Mouse (Mus musculus): ENCODE data around the gene Thap8. TPM values are rescaled to one million over a fixed set of nuclear protein-coding genes. Genes with fewer than 3 reads are reported as not detected.

The Thap8 gene
- polyA plus RNA-seq, 1 experiment: 0.83 TPM

DNA sequence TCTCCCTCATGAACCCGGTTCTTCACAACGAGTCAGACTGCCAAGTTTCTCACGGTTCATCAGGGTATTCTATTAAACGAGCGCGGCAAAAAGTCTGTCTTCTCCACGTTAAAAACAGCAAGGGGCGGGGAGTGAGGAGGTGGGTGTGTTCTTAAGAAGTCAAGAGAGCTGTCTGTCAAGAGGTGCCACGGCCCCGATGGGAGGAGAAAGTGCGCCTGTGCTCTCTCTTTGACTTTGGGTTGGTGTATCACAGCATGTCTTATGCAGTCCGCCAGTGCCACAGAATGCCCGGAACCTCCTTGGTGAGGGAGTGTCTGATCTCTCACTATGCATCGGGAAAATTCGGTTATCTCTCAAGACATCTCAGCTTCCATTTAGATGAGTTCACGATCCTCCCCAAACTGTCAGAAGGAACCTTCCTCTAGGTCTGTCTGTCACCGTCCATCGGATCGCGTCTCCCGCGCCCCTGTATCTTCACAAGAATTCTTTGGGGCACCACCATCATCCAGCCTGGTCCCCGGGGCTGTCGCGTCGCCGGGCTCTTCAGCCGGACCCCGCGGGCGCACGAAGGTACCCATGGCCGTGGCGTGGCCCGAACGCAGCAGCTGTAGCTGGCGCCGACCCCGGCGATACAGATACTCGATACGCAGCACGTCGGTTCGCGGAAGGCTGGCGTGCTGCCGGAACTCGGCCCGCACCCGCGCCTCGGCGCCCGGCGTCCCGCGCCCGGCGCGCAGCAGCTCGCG lies 41.8 kb downstream of the Thap8 start, which contains the start of gene E130208F15Rik:
Gene E130208F15Rik, plus strand, starts transcription at position 202 of the 746 bp plus-strand sequence.
- Histone ChIP-seq H3K27ac (replicated peaks; ENCODE audit: low read depth, low read length) (peak within 1 kb of the TSS; percentile 82), H3K4me3 (ENCODE audit: insufficient read depth, low read depth, low read length) (peak within 1 kb of the TSS; percentile 73), H3K4me1 (ENCODE audit: control insufficient read depth, insufficient read depth, insufficient read length, low read length) (no peaks in the 10 kb centered on the region)

DNA sequence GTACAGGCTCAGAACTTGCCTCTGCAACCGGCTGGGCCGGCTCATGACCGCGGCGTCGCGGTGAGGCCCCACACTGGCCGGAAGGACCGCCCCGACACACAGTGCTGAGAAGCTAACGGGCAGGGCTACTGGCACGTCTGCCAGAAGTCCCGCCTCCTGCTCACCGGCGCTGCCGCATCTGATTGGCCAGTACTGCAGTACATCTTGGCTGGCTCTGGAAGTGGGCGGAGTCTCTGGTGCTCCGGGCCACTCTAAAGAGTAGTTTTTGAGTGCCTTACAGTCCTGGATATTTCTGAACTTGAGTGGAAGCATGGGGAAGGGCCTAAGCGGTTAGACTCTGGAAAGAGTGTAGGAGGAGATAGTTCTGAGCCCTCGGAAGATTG lies 42.4 kb downstream of the Thap8 start:
- H3K4me1 ChIP-seq (ENCODE audit: control insufficient read depth, insufficient read depth, insufficient read length, low read length): no peaks in the 10 kb centered on the region

DNA sequence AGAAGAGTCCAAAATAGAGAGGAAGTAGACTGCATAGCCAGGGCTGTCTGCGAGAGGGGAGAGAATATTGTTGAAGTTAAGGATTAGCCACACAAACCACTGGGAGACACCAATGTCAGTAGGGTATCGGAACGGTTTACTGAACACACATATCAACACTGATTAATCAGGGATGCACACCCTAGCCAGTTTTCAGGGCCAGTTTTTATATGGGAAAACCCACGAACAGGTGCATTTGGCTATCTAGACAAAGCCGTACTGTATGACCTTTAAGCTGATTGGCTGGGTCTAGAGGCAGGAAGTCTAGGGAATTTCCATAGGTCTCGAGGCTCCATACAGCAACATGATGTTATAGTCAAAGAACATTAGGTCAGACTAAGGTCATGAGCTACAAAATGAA lies 43.0 kb downstream of the Thap8 start:
- H3K27ac ChIP-seq (replicated peaks; ENCODE audit: low read depth, low read length): peak overlapping the region; percentile 82
- no peaks in the 10 kb centered on the region for H3K4me1 ChIP-seq (ENCODE audit: control insufficient read depth, insufficient read depth, insufficient read length, low read length)
- H3K4me3 ChIP-seq (ENCODE audit: insufficient read depth, low read depth, low read length): peak overlapping the region; percentile 63

More for the DNA sequence above, 42.4 kb downstream of the Thap8 start:
- Histone ChIP-seq H3K4me3 (ENCODE audit: insufficient read depth, low read depth, low read length) (peak overlapping the region; percentile 73), H3K27ac (replicated peaks; ENCODE audit: low read depth, low read length) (peak overlapping the region; percentile 82)

DNA sequence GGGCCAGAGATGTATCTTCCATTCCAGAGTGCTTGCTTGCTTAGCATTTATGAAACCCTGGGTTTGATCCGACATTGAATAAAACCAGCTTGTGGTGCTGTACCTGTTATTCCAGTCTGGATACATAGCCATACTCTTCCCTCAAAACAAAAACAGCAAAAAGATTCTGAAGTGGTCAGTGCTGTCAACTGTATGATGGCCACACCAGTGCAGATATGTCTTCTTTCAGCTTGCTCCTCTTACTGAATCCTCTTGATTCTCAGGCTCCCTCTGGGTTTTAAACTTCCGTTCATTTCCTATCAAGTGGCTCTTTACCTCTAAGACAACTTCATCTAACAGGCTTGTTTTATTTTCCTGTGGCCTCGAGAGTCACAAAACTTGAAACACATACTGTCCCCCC lies 43.9 kb downstream of the Thap8 start, which contains the start of gene Sdhaf1:
Gene Sdhaf1, minus strand, starts transcription at position 101 of the 400 bp plus-strand sequence.
- Histone ChIP-seq H3K4me1 (ENCODE audit: control insufficient read depth, insufficient read depth, insufficient read length, low read length) (no peaks in the 10 kb centered on the region), H3K27ac (replicated peaks; ENCODE audit: low read depth, low read length) (peak within 1 kb of the TSS; percentile 82), H3K4me3 (ENCODE audit: insufficient read depth, low read depth, low read length) (peak within 1 kb of the TSS; percentile 63)

DNA sequence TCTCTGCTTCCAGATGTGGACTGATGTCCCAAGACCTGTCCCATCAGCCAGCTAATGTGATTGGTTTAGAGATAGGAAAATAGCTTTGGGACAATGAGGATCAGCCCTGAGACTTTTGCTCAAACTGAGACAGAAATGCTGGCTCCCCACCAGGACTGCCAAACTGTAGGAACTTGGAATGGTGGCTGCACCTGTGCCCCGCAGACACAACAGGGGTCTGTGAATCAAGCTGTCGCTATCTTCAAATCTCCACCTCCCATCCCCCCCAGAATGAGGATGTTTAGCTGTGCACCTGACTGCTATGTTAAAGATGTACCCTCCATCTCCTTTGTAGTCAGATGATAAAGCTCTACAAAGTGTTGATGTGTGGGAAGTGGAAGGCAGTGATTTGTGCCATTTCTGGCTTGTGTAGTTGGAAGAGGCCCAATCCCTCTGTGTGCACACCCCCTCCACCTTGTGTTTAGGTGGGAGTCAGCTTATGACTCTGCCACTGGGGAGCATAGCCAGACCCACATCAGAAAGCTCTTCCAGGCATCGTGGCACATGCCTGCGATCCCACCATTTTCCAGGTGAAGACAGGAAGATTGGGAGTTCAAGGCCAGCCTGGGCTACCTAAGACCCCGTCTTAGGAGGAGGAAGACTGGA lies 44.5 kb downstream of the Thap8 start:
- Histone ChIP-seq H3K4me3 (ENCODE audit: insufficient read depth, low read depth, low read length) (no peak overlapping the region), H3K4me1 (ENCODE audit: control insufficient read depth, insufficient read depth, insufficient read length, low read length) (no peaks in the 10 kb centered on the region), H3K27ac (replicated peaks; ENCODE audit: low read depth, low read length) (no peak overlapping the region)

DNA sequence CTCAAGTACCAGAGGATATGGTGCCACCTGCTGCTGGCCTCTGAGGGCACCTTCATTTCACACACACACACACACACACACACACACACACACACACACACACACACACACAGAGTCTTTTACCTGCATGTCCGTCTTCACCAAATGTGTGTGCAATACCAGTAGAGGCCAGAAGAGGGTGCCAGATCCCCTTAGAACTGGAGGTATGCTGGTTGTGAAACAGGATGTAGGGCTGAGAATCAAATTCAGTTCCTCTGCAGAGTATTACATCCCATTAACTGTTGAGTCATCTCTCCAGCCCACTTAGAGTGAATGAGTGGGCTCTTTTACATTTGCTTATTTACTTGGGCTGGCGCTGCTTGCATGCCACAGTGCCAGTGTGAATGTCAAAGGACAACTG lies 45.5 kb downstream of the Thap8 start:
- H3K4me1 ChIP-seq (ENCODE audit: control insufficient read depth, insufficient read depth, insufficient read length, low read length): no peaks in the 10 kb centered on the region
- no peak overlapping the region for H3K27ac ChIP-seq (replicated peaks; ENCODE audit: low read depth, low read length)
- H3K4me3 ChIP-seq (ENCODE audit: insufficient read depth, low read depth, low read length): no peak overlapping the region

DNA sequence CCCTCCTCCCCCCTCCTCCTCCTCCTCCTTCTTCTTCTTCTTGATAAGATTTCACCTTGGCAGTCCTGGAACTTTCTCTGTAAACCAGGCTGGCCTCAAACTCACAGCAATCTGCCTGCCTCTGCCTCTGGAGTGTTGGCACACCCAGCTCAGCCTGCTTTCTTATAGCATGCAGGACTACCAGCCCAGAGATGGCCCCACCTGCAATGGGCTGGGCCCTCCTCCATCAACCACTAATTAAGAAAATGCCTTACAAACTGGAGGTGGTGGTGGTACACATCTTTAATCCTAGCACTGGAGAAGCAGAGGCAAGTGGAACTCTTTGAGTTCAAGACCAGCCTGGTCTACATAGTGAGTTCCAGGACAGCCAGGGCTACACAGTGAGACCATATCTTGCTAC lies 46.5 kb downstream of the Thap8 start:
- no peak overlapping the region for H3K4me3 ChIP-seq (ENCODE audit: insufficient read depth, low read depth, low read length)
- H3K27ac ChIP-seq (replicated peaks; ENCODE audit: low read depth, low read length): no peak overlapping the region
- no peaks in the 10 kb centered on the region for H3K4me1 ChIP-seq (ENCODE audit: control insufficient read depth, insufficient read depth, insufficient read length, low read length)

DNA sequence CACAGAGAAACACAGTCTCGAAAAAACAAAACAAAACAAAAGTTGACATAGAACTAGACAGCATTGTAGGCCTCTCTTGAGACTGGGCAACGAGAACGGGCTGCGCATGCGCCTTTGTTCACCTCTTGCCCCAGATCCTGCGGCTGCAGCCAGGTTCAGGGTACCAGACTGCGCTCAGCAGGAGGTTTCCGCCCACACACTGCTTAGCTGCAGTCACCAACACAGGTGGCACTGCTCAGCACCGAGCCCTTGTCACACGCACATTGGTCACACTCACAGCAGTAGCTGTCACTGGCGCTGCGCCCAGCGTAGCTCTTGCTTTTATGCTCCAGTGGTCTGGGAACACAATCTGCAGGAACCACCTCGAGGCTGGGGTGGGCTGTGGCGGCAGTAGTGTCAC lies 47.2 kb downstream of the Thap8 start:
- H3K27ac ChIP-seq (replicated peaks; ENCODE audit: low read depth, low read length): no peak overlapping the region

DNA sequence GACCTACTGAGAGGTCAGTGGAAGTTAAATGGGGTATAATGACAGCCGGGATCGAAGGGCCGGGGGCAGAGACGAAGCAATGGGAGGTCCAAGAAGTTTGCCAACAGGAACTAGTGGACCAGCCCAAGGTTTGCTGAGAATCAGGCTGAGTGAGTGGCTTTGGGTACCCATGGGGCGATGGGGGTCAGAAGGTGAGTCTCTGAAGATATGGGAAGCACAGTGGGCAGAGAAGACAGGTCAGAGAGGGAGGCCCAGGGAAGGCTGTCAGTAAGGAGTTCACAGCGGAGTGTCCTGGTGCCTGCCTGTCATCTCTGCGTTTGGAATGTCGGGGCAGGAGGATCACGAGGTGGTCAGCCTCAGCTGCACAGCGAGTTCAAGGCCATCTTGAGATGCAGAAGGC lies 48.5 kb downstream of the Thap8 start:
- H3K4me3 ChIP-seq (ENCODE audit: insufficient read depth, low read depth, low read length): no peak overlapping the region
- no peak overlapping the region for H3K27ac ChIP-seq (replicated peaks; ENCODE audit: low read depth, low read length)
- no peaks in the 10 kb centered on the region for H3K4me1 ChIP-seq (ENCODE audit: control insufficient read depth, insufficient read depth, insufficient read length, low read length)

More for the DNA sequence above, 47.2 kb downstream of the Thap8 start:
- H3K4me1 ChIP-seq (ENCODE audit: control insufficient read depth, insufficient read depth, insufficient read length, low read length): no peaks in the 10 kb centered on the region
- H3K4me3 ChIP-seq (ENCODE audit: insufficient read depth, low read depth, low read length): no peak overlapping the region

DNA sequence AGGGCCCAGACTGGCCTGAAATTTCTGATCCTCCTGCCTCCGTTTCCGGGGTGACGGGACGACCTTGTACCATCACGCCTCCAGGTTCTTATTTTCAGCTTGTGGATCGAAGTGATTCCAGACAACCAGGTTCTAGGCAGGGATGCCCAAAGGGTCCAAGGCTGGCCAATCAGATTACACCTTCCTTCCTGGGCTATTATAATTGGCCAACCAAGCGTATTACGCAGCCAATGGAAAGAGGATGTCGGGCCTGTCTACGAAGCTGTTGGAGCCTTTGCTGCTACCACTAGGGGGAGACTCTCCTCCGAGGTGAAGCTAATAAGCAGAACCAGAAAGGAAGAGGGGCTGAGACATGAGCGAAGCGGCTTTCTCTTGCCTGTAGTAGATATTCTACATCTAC lies 52.0 kb downstream of the Thap8 start:
- Histone ChIP-seq H3K27ac (replicated peaks; ENCODE audit: low read depth, low read length) (no peak overlapping the region), H3K4me3 (ENCODE audit: insufficient read depth, low read depth, low read length) (no peak overlapping the region), H3K4me1 (ENCODE audit: control insufficient read depth, insufficient read depth, insufficient read length, low read length) (no peaks in the 10 kb centered on the region)

DNA sequence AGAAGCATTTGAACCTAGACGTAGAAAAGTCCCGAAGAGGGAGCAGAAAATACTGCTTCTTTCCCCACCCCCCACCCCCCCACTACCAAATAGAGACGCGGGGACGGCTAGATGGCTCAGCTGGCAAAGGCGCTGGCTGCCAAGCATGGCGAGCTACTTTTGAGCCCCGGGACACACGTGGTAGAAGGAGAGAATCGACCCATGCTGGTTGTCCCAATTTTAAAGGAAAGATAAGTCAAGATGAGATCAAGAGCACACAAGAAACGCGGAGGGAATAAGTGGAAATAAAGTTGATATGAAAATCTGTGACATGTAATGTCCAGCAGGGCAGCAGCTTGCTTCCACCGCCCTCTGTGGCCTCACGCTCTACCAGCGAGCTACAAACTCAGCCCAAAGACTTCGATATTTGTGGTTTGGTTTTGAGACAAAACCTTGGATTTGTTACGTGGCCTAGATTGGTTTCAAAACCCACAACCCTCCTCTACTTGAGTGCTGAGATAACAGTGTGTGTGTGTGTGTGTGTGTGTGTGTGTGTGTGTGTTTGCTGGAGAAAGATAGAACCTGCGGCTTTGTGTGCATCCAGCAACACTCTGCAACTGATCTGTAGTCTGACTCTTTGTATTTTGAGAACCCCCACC lies 52.8 kb downstream of the Thap8 start:
- H3K4me1 ChIP-seq (ENCODE audit: control insufficient read depth, insufficient read depth, insufficient read length, low read length): no peaks in the 10 kb centered on the region
- no peak overlapping the region for H3K4me3 ChIP-seq (ENCODE audit: insufficient read depth, low read depth, low read length)
- no peak overlapping the region for H3K27ac ChIP-seq (replicated peaks; ENCODE audit: low read depth, low read length)

DNA sequence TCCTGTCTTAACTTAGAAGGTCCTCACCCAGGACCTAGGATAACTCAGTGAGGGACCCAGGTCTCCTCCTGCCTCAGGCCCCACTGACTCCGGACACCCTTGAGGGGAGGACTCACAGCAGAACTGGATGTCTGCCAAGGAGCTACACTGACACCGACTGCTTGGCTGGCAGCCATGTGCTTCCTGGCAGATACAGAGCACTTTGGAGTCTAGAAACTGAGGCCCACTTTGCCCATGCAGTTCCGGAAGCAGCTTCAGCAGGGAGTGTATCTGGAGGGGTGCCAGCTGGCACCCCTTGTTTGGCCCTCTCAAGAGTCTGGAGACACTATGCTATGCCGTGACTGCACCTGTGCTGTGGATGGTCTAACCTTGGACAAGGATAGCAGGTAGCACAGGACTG lies 53.5 kb downstream of the Thap8 start:
- no peak overlapping the region for H3K27ac ChIP-seq (replicated peaks; ENCODE audit: low read depth, low read length)
- no peaks in the 10 kb centered on the region for H3K4me1 ChIP-seq (ENCODE audit: control insufficient read depth, insufficient read depth, insufficient read length, low read length)

DNA sequence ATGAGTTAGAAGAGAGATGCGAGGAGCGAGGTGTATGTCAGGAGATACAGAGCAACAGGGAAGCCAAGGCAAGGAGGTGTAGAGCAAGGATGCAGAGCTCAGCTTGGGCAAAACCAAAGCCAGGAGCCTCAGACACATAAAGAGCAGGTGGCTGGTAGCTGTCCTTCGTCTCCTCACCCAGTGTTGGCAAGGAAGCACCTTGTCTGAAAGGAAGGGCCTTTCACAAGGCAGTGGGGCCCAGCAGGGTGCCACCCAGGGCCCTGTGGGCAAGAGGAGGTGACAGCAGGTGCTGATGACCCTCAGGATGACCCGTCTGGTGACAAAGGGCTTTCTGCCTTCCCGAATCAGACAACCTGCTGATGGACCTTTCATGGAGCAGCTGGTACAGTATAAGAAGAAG lies 54.7 kb downstream of the Thap8 start:
- Histone ChIP-seq H3K4me3 (ENCODE audit: insufficient read depth, low read depth, low read length) (no peak overlapping the region), H3K27ac (replicated peaks; ENCODE audit: low read depth, low read length) (no peak overlapping the region), H3K4me1 (ENCODE audit: control insufficient read depth, insufficient read depth, insufficient read length, low read length) (no peaks in the 10 kb centered on the region)

More for the DNA sequence above, 53.5 kb downstream of the Thap8 start:
- H3K4me3 ChIP-seq (ENCODE audit: insufficient read depth, low read depth, low read length): no peak overlapping the region

DNA sequence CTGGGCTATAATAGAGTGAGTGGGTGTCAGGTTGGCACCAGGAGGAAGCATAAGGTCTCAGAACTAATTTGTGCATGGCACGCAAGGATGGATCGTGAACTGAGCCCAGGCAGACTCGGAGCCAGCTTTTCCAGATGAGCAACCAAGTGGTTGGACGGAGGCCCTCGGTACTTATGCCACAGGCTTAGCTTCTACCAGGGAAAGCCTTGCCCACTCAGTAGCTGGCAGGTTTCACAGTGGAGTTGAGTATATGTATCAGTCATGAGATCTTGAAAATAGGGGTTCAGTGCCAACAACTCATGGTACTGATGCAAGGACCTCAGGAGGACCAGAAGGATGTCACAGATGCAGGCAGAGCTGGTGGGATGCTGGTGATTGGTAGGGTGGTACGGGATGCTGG lies 55.8 kb downstream of the Thap8 start:
- no peak overlapping the region for H3K4me3 ChIP-seq (ENCODE audit: insufficient read depth, low read depth, low read length)
- H3K27ac ChIP-seq (replicated peaks; ENCODE audit: low read depth, low read length): no peak overlapping the region
- no peaks in the 10 kb centered on the region for H3K4me1 ChIP-seq (ENCODE audit: control insufficient read depth, insufficient read depth, insufficient read length, low read length)

DNA sequence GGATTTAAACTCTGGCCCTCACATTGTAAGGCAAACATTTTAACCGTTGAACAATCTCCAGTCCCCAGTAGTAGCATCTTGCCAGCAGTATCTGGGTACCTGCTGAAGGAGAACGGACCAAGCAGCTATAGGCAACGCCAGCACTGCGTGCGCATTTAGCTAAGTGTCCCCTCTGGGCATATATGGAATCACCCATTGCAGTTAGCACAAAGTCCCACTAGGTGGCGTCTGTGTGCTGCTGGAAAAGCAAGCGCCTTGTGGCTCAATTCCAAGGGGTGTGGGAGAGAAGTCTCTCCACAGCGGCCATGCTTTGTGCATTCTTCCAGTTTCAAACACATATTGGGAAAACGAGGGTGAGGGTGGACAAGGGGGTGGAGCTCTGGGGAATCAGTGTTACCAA lies 56.5 kb downstream of the Thap8 start:
- no peaks in the 10 kb centered on the region for H3K4me1 ChIP-seq (ENCODE audit: control insufficient read depth, insufficient read depth, insufficient read length, low read length)
- no peak overlapping the region for H3K4me3 ChIP-seq (ENCODE audit: insufficient read depth, low read depth, low read length)
- no peak overlapping the region for H3K27ac ChIP-seq (replicated peaks; ENCODE audit: low read depth, low read length)

Data from brown adipose tissue, adult 24 weeks (tissue).